Mouse (Mus musculus) heart, postnatal 36 days (tissue): Measurements from ENCODE around the gene Hand1. TPM values are rescaled to one million over a fixed set of nuclear protein-coding genes. Genes with fewer than 3 reads are reported as not detected.
"Not testable (repeated sequence)": the region's sequence is repeated elsewhere in the genome, so short reads cannot be mapped to it uniquely, and the experiment has no call there.

Source experiments
- DNase-seq, 2 experiments: peaks; one replicate each; pipeline ENCODE4 v3.0.0; 2021 to 2022
- intact Hi-C: fragments of 180-260 bp; cut with DNase I; formaldehyde crosslinking; loops from one replicate; pipeline ENCODE4 v1.15.1; 2025
- total RNA-seq, 2 experiments: library from RNA; stranded (reverse); gene quantifications; 2 replicates each; pipeline ENCODE4 v1.2.3; 2021

Gene Hand1
- total RNA-seq, 2 experiments from 2014 or later = not detected

DNA sequence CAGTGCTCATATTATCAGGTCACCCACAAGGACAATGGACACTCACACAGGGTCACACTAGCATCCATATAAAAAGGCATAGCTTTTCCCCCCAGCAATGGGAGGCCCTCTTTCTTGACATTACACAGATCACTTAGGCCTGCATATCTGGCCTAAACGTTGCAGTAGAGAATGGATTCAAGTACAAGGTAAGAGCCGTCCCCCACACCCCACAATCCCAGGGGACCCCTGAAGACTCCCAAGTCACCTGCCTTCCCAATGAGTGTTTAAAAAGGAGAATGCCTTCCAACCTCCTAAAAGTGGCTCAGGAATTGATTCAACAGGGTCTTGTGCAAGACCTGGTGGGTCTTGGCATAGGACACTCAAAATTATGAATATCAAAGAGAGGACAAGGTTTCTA lies 2.7 kb upstream of the Hand1 start:
- DNase-seq = no peak
- intact Hi-C loops = no loop called here

DNA sequence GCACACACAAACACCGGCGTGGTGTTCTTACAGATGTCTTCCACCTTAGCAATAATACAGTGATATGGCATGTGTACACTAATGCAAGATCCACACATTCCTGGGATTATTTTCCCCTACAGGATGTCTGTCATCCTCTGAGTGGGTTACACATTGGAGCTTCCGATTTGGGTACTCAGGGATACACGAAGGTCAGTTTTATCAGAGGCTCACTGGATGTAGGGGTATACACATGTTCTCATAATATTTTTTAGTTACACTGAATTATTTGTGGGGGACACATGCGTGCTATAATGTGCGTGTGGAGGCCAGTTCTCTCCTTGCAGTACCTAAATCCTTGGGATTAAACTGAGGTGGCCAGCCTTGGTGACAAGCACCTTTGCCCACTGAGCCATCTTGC lies 1.4 kb upstream of the Hand1 start:
- no peak for DNase-seq
- intact Hi-C loops = no loop called here

GRCm38 (mm10) chr11:57833296-57833977 lies 819 bp upstream of the Hand1 start:
- intact Hi-C loops = no loop called here
- DNase-seq = no peak

- intact Hi-C loops = no loop called here
- DNase-seq = no peak
These were observed 757 bp downstream of the Hand1 start for GRCm38 (mm10) chr11:57831861-57832260.

DNA sequence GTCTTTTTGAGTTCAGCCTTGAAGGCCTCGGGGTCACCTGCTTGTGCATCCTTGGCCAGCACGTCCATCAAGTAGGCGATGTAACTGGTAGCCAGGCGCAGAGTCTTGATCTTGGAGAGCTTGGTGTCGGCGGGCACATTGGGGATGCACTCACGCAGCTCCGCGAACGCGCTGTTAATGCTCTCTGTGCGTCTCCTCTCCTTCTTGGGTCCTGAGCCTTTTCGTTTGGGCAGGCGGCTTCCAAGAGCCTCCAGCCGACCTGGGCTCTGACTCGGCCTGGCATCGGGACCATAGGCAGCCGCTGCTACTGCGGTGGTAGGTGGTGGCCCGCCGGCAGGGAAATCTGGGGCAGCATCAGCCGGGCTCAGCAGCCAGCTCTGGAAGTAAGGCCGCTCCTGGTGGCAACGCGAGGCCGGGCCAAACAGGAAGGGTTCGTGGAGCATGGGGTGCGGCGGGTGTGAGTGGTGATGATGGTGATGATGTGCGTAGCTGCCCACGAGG lies 1.3 kb downstream of the Hand1 start:
- no peak for DNase-seq
- intact Hi-C loops = no loop called here

DNA sequence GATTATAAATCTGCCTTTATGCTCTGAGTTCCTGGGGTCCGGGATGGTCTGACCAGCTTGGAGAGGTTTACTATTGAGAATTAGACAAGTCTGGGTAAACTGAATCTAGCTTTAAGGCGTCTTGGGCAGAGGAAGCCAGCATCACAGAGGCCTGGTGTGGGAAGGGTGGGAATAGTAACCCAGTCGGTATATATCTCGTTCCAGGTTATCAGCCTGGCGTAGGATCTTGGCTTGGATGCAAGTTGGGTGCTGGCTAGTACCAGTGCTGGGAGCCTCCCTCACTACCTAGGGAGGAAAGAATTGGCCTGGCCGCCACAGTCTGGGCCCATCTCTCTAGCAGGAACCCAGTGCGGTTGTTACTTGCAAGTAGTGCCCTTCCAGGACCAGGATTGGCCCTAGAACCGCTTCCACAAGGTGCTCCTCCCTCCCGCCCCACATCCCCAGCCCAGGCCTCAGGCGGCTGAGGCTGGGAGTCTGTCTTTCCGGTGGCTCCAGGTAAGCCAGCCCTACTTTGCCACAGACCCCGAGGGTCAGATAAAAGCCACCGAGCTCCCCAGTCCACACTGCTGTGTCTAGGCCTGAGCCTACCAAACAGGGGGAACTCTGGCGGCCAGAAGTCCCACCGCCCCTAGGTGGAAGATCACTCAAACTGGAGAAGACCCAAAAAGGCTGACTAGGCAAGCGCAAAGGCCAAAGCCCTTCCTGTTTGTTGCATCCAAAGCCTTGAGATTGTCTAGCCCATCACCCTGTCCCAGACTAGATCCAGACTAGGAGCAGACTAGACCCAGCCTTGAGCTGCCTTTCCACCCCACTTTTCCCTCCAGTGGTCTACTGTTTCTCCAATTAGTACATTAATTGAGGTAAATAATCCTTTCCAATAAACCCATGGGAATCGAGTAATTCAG lies 2.5 kb downstream of the Hand1 start:
- no peak for DNase-seq
- intact Hi-C loops = no loop called here

DNA sequence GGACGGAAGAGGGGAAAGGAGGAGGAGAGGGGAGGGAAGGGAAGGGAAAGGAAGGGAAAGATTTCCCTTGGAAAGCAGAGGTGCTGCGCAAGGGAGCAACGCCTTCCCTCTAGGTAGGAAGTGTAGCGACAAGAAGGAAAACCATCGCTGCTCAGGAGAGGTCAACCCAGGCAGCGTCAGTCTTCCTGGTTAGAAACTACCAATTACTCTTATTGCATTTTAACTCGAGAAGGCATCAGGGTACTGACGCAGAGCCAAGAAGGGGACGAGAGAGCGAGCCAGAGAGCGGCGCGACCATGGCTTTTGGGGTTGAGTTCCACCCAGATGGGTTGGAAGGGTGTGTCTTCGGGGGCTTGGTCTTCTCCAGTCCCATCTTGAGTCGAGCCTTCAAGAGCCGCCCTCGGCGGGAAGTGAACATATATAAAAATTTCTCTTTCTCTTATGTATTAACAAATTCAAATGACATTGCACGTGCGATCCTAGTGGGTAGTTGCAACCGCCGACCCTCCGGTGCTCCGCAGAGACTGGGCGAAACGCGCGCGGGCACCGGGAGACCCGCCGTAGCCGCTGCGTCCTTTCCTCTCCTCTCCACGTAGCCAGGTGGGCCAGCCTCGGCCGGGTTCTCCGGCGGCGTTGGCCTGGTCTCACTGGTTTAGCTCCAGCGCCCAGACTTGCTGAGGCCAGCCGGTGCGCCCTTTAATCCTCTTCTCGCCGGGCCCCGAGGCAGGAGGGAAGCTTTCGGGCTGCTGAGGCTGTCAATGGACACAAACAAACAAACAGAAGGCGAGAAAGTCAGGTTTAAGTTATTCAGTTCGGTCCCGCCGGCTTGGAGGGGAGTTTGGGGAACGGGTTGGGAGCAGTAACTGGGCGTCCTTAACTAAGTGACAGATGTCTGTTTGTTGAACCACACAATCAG lies 3.4 kb downstream of the Hand1 start:
- intact Hi-C loops = no loop called here
- no peak for DNase-seq

DNA sequence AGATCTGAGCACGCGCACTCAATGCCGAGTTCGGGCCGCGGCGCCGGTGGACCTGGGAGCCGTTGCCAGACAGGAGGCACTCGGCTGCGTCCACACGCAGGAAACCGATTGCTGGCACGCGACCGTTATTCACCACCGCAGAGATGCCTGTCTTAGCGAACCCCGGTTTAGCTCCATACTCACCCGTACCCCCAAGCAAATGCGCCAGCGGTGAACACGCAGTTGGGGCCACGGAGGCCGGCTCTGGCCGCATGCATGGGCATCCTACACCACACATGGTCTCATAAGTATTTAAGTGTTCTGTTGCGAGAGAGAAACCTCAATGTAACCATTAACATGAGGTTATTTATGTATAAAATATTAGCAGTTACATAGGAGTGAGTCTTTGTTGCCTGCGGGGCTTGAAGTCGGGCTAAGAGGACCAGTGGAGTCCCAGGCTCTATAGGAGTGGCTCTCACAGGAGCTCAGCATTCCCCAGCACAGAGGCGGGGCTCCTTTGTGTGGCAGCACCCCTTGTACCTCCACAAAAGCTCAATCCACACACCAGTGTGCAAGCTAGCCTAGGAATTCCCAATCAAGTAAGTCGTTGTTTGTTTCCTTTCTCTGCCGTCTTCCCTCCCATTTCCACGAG lies 4.6 kb downstream of the Hand1 start:
- peak in 1 of 2 experiments; percentile 17 for DNase-seq

DNA sequence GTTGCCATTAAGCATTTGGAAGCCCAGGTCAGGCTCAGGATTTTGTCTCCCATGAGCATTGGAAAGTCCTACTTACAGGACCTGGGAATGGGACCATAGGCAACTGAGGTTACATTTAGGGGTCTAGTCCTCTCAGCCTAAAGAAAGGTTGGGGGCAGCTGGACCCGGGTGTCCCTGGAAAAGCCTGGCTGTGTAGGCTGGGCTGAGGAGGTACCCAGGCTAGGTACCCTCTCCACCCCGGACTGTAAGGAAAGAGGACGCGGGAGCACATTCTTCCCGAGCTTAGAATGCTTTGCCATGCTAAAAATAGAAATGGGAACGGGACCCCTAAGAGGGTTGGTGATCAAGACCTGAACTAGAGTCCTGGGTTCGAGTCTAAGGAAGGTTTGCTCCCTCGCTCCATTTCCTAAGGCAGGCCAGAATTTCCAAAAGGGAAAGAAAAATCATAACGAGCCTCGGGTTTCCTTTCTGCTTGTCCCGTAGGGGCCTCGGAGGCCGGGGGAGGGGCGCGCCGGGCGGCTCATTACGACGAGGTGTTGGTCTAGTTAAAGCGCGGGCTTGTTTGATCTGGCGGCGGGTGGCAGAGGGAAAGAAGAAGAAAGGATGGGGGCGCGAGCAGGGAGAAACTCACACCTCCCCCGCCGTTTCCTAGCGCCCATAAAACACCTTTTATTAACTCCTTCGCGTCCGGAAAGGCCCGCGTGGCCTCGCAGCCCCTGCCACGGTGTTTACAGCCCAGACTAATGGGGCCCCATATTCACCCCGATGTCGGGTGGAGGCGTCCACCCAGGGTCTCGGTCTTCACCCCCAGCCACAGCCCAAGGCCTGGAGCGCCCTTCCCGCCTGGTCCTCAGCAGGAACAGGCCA lies 5.3 kb downstream of the Hand1 start:
- intact Hi-C loops = no loop called here
- no peak for DNase-seq

More for the DNA sequence above, 4.6 kb downstream of the Hand1 start:
- intact Hi-C loops = no loop called here

GRCm38 (mm10) chr11:57825234-57825633 lies 7.4 kb downstream of the Hand1 start:
- intact Hi-C loops, DNase-seq: not testable (repeated sequence)

GRCm38 (mm10) chr11:57823714-57824113 lies 8.9 kb downstream of the Hand1 start:
- DNase-seq = no peak
- intact Hi-C loops = no loop called here

DNA sequence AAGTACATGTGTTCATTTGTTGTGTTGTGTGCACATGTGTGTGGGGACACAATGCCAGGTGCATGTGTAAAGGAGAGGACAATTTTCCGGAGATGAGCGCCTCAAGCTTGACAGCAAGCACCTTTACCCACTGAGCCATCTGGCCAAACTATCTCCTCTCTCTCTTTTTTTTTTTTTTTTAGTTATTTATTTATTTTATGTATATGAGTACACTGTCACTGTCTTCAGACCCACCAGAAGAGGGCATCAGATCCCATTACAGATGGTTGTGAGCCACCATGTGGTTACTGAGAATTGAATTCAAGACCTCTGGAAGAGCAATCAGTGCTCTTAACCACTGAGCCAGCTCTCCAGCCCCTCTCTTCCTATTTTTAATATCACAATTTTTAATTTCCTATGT lies 9.5 kb downstream of the Hand1 start:
- DNase-seq, intact Hi-C loops: not testable (repeated sequence)

DNA sequence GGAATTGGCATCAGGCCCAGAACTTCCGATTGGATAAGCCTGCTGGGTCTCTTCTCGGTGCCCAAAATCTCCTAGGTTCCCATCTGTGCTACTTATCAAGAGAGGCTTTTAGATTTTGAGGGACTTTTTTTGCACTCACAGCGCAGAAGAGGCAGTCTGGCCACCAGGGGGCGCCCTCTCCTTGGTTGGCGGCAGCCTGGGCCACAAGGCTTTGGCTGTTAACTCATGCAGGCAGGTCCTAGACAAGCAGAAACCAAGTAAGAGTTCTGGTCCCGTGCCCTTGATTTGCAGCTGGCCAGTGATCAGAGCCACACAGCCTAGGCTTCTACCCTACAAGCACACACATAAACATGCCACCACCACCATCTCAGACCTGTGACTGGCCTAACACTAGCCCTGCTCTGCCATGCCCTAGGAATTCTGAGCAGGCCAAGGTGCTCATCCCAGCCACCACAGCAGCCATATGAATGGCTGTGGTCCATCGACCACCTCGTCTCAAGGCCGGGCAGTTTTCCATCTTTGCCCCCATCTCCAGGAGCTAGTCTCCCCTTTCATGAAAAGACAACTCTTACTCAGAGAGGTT lies 12.5 kb downstream of the Hand1 start:
- DNase-seq = peak; percentile 74 to 87
- intact Hi-C loops = loop anchor here (1.0 kb wide), 1 partner anchor 114 kb away; no protein-coding TSS in a partner anchor

DNA sequence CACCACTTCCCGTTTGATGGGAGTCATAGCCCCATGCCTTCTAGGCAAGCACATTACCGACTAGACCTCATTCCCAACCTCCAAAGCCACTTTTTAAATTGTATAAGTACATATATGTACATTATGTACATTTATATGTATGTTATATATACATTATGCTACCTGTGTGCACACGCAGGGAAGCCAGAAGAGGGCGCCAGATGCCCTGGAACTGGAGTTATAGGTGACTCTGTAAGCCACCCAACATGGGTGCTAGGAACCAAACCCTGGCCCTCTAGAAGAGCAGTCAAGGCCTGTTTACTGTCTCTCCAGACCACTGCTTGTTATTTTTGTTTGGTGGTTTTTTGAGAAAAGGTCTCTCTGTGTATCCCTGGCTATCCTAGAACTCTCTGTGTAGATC lies 14.4 kb downstream of the Hand1 start:
- intact Hi-C loops = no loop called here
- no peak for DNase-seq

DNA sequence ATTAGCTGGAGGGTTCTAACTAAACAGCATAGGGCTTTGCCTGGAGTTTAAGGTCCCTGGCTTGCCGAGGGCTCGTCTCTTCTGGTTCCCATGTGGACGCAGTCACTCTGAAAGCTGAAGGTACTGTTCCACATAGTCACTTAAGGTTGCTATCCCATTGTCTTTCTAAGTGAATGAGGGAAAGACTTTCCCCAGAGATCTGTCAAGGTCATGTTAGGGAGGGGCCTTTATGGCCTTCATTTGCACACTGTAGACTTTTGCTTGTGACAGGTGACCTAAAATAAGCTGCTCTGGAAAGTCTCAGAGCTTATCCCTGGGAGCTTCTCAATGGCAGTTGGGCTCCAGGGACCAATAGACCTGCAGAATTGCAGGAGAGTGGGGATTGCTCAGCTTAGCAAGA lies 19.0 kb downstream of the Hand1 start:
- no peak for DNase-seq
- intact Hi-C loops = no loop called here

GRCm38 (mm10) chr11:57812212-57812611 lies 20.4 kb downstream of the Hand1 start:
- intact Hi-C loops = no loop called here
- DNase-seq = no peak

DNA sequence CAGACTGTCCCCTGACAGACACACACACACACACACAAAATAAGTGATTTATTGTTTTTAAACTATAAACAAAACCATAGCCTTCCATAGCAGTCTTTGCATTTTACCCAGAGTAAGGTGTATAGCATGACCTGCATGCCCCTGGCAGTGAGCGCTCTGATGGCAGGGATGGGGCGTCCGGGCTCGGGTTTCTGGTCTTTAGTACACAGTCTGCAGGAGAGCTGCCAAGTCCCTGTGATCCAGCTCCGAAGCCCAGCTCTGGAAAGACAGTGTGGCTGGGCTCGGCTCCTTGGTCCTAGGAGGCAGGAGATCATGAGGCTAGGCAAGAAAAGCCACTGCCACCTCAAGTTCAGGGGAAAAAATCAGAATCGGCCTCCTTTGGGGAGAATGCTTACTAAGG lies 21.6 kb downstream of the Hand1 start:
- intact Hi-C loops = no loop called here
- DNase-seq = no peak

GRCm38 (mm10) chr11:57809732-57810098 lies 22.9 kb downstream of the Hand1 start:
- DNase-seq = no peak
- intact Hi-C loops = no loop called here
